Mouse (Mus musculus) spleen, adult 2 months (tissue): ENCODE data around the gene Dhx32.

Experiments
- CTCF ChIP-seq: fragments of 200-500 bp; IDR thresholded peaks from 2 replicates; pipeline ENCODE4 v1.5.1; 2011; ENCODE audit warnings: mild to moderate bottlenecking, inconsistent platforms; ENCODE audit not compliant: insufficient read depth, insufficient read length, insufficient replicate concordance; ENCODE audit errors: extremely low read depth
- POLR2A ChIP-seq: fragments of 200-500 bp; IDR thresholded peaks from 2 replicates; pipeline ENCODE4 v1.6.1; 2011; ENCODE audit warnings: low read depth, low read length, inconsistent platforms

- TF ChIP-seq CTCF (no peak), POLR2A (no peak)
Measured at GRCm38 (mm10) chr7:133776626-133776996, 5.9 kb downstream of the Dhx32 start, which contains the start of gene Fank1.
